Mouse (Mus musculus): ENCODE measurements around the gene Tmtc3. TPM values are rescaled to one million over a fixed set of nuclear protein-coding genes. Genes with fewer than 3 reads are reported as not detected.

The Tmtc3 gene
- 1 to 10 TPM in 1 of 2 experiments, under 1 TPM in 1; 0.14 to 1.1 TPM for polyA plus RNA-seq (2012; fragmentation: generic; extraction: Trizol)

GRCm38 (mm10) chr10:100487097-100487978, at the start of gene Tmtc3, which contains the start of gene Cep290:
Gene Tmtc3, minus strand, starts transcription at chr10:100487350.
Gene Cep290, plus strand, starts transcription at chr10:100487558.

Other genes starting within 250 kb of the Tmtc3 start
- not detected for gene Gm4301, start 151.7 kb downstream of the Tmtc3 start, polyA plus RNA-seq (2012; fragmentation: generic; extraction: Trizol)
- not detected for gene Gm4302, start 146.5 kb downstream of the Tmtc3 start, polyA plus RNA-seq (2012; fragmentation: generic; extraction: Trizol)
- not detected for gene Gm4303, start 141.4 kb downstream of the Tmtc3 start, polyA plus RNA-seq (2012; fragmentation: generic; extraction: Trizol)
- gene Gm4305, start 136.3 kb downstream of the Tmtc3 start, polyA plus RNA-seq (2012; fragmentation: generic; extraction: Trizol): not detected
- gene Gm4307, start 126.0 kb downstream of the Tmtc3 start, polyA plus RNA-seq (2012; fragmentation: generic; extraction: Trizol): not detected
- not detected for gene Gm4312, start 104.8 kb downstream of the Tmtc3 start, polyA plus RNA-seq (2012; fragmentation: generic; extraction: Trizol)
- gene Cep290, start 208 bp upstream of the Tmtc3 start, polyA plus RNA-seq (2012; fragmentation: generic; extraction: Trizol): under 1 TPM; 0.16 to 0.94 TPM
- 1 to 10 TPM in 1 of 2 experiments, under 1 TPM in 1; 0.43 to 3.5 TPM for gene 4930430F08Rik, start 103.1 kb upstream of the Tmtc3 start, polyA plus RNA-seq (2012; fragmentation: generic; extraction: Trizol)
- not detected for gene 1700017N19Rik, start 103.1 kb upstream of the Tmtc3 start, polyA plus RNA-seq (2012; fragmentation: generic; extraction: Trizol)